Mouse (Mus musculus) myocyte (in vitro differentiated cells): ENCODE results near the gene Lat.

Experiments used
- CEBPB ChIP-seq: IDR thresholded peaks from 2 replicates; pipeline ENCODE4 v1.6.1; 2011; ENCODE audit warnings: mild to moderate bottlenecking, moderate library complexity; ENCODE audit not compliant: poor library complexity, insufficient read depth, severe bottlenecking
- E2F4 ChIP-seq: IDR thresholded peaks from one replicate; pipeline ENCODE4 v1.6.1; 2011; ENCODE audit warnings: mild to moderate bottlenecking, control low read depth, moderate library complexity; ENCODE audit not compliant: insufficient read depth
- MYOD1 ChIP-seq, 3 experiments: IDR thresholded peaks; one replicate each; pipeline ENCODE4 v1.6.1; 2011; ENCODE audit warnings: control low read depth in 2 of 3, low read depth in 2 of 3, mild to moderate bottlenecking in 2 of 3, moderate library complexity in 1 of 3; ENCODE audit not compliant: insufficient read length in 2 of 3, control insufficient read depth in 1 of 3
- MYOG ChIP-seq, 3 experiments: IDR thresholded peaks; one replicate each; pipeline ENCODE4 v1.6.1; 2011; ENCODE audit warnings: control low read depth in 2 of 3, low read depth in 2 of 3, mild to moderate bottlenecking in 2 of 3; ENCODE audit not compliant: insufficient read length in 2 of 3, control insufficient read depth in 1 of 3, insufficient read depth in 1 of 3
- POLR2A ChIP-seq: IDR thresholded peaks from one replicate; pipeline ENCODE4 v1.6.1; 2011; ENCODE audit warnings: low read depth, mild to moderate bottlenecking, control low read depth, moderate library complexity; ENCODE audit not compliant: insufficient read length
- POLR2AphosphoS2 ChIP-seq: IDR thresholded peaks from one replicate; pipeline ENCODE4 v1.6.1; 2011; ENCODE audit warnings: low read depth, control low read depth; ENCODE audit not compliant: insufficient read length
- SRF ChIP-seq: IDR thresholded peaks from one replicate; pipeline ENCODE4 v1.6.1; 2011; ENCODE audit warnings: low read depth; ENCODE audit not compliant: control insufficient read depth, insufficient read length
- USF1 ChIP-seq: IDR thresholded peaks from one replicate; pipeline ENCODE4 v1.6.1; 2011; ENCODE audit warnings: low read depth, mild to moderate bottlenecking, control low read depth, moderate library complexity

DNA sequence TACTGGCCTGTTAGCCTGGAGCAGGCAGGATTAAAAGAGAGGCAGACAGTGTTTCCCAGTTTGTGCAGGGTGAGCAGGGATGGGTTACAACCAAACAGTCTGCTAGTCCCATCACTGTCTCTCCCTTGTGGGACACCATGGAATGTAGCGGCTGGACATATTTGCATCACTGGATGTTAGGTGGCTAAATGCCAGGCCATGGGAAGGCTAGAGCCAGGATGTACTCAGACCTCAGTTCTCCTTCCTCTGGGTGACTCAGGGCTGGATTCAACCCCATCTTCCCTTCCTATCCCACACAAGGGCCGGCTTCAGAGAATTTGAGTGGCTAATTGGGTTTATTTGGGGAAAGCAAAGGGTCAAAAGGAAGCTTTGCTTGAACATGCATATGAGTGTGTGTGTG is 39.3 kb upstream of the Lat start:
- TF ChIP-seq POLR2A (no peak), E2F4 (no peak), POLR2AphosphoS2 (no peak), MYOG (IDR thresholded peaks at IDR 0.05; ENCODE audit: control insufficient read depth in 1 of 3, insufficient read depth in 1 of 3, insufficient read length in 2 of 3, low read depth in 2 of 3) (no peak), SRF (no peak), MYOD1 (IDR thresholded peaks at IDR 0.05; ENCODE audit: control insufficient read depth in 1 of 3, insufficient read length in 2 of 3, low read depth in 2 of 3) (no peak), USF1 (no peak), CEBPB (no peak)
